Mouse (Mus musculus): ENCODE results near the gene Ank2. TPM values are rescaled to one million over a fixed set of nuclear protein-coding genes. Genes with fewer than 3 reads are reported as not detected.
"Not testable (repeated sequence)": the region's sequence is repeated elsewhere in the genome, so short reads cannot be mapped to it uniquely, and the experiment has no call there.

The Ank2 gene
- polyA plus RNA-seq, 1 experiment from 2014 or later: 78.8 TPM

- H3K4me1 ChIP-seq (replicated peaks; ENCODE audit: control insufficient read depth, insufficient read depth, low read length); DNase-seq (ENCODE audit: low spot score); H3K36me3 ChIP-seq (ENCODE audit: control insufficient read depth, insufficient read depth, low read length); H3K9me3 ChIP-seq (ENCODE audit: control insufficient read depth, low read length); ATAC-seq (replicated peaks; ENCODE audit: low FRiP score); H3K27ac ChIP-seq (ENCODE audit: low read depth, low read length); H3K4me2 ChIP-seq (ENCODE audit: low read depth, low read length, severe bottlenecking); H3K27me3 ChIP-seq (ENCODE audit: control insufficient read depth, insufficient read depth, low read length); H3K4me3 ChIP-seq (ENCODE audit: low read depth, low read length); H3K9ac ChIP-seq (ENCODE audit: low read length): not testable (repeated sequence)
- 91% methylated on average over 5 of the region's 5 CpGs for WGBS
Observed at GRCm38 (mm10) chr3:127321031-127321430, 178.1 kb downstream of the Ank2 start.

GRCm38 (mm10) chr3:127320311-127320710 is 178.8 kb downstream of the Ank2 start:
- no peak for DNase-seq (ENCODE audit: low spot score)
- Histone ChIP-seq H3K27me3 (ENCODE audit: control insufficient read depth, insufficient read depth, low read length) (no peaks in the 10 kb centered on the region), H3K4me2 (ENCODE audit: low read depth, low read length, severe bottlenecking) (no peak overlapping the region), H3K9ac (ENCODE audit: low read length) (no peak overlapping the region), H3K36me3 (ENCODE audit: control insufficient read depth, insufficient read depth, low read length) (no peaks in the 10 kb centered on the region), H3K27ac (ENCODE audit: low read depth, low read length) (no peak overlapping the region), H3K4me3 (ENCODE audit: low read depth, low read length) (no peak overlapping the region), H3K9me3 (ENCODE audit: control insufficient read depth, low read length) (no peaks in the 10 kb centered on the region), H3K4me1 (replicated peaks; ENCODE audit: control insufficient read depth, insufficient read depth, low read length) (no peaks in the 10 kb centered on the region)
- no peak for ATAC-seq (replicated peaks; ENCODE audit: low FRiP score)
- WGBS: 90% methylated on average over 8 of the region's 8 CpGs

GRCm38 (mm10) chr3:127317641-127318040 is 181.5 kb downstream of the Ank2 start:
- Histone ChIP-seq H3K4me1 (replicated peaks; ENCODE audit: control insufficient read depth, insufficient read depth, low read length) (no peaks in the 10 kb centered on the region), H3K27ac (ENCODE audit: low read depth, low read length) (no peak overlapping the region), H3K27me3 (ENCODE audit: control insufficient read depth, insufficient read depth, low read length) (no peaks in the 10 kb centered on the region), H3K4me2 (ENCODE audit: low read depth, low read length, severe bottlenecking) (no peak overlapping the region), H3K9me3 (ENCODE audit: control insufficient read depth, low read length) (no peaks in the 10 kb centered on the region), H3K9ac (ENCODE audit: low read length) (no peak overlapping the region), H3K36me3 (ENCODE audit: control insufficient read depth, insufficient read depth, low read length) (no peaks in the 10 kb centered on the region), H3K4me3 (ENCODE audit: low read depth, low read length) (no peak overlapping the region)
- no peak for ATAC-seq (replicated peaks; ENCODE audit: low FRiP score)
- no peak for DNase-seq (ENCODE audit: low spot score)
- 82% methylated on average over 6 of the region's 6 CpGs for WGBS

- Histone ChIP-seq H3K4me1 (replicated peaks; ENCODE audit: control insufficient read depth, insufficient read depth, low read length) (no peaks in the 10 kb centered on the region), H3K9me3 (ENCODE audit: control insufficient read depth, low read length) (no peaks in the 10 kb centered on the region), H3K9ac (ENCODE audit: low read length) (no peak overlapping the region), H3K4me3 (ENCODE audit: low read depth, low read length) (no peak overlapping the region), H3K4me2 (ENCODE audit: low read depth, low read length, severe bottlenecking) (no peak overlapping the region), H3K27ac (ENCODE audit: low read depth, low read length) (no peak overlapping the region), H3K27me3 (ENCODE audit: control insufficient read depth, insufficient read depth, low read length) (no peaks in the 10 kb centered on the region), H3K36me3 (ENCODE audit: control insufficient read depth, insufficient read depth, low read length) (no peaks in the 10 kb centered on the region)
- DNase-seq (ENCODE audit: low spot score) (no peak), ATAC-seq (replicated peaks; ENCODE audit: low FRiP score) (no peak)
- WGBS: 94% methylated on average over 2 of the region's 2 CpGs
Observed at GRCm38 (mm10) chr3:127316717-127317116, 182.4 kb downstream of the Ank2 start.

- DNase-seq (ENCODE audit: low spot score) (no peak), ATAC-seq (replicated peaks; ENCODE audit: low FRiP score) (peak; percentile 15; the same call in 1 of the 2 replicates)
- H3K4me3 ChIP-seq (ENCODE audit: low read depth, low read length): no peak overlapping the region
- WGBS: 81% methylated on average over 6 of the region's 6 CpGs
- H3K36me3 ChIP-seq (ENCODE audit: control insufficient read depth, insufficient read depth, low read length): no peaks in the 10 kb centered on the region
- no peaks in the 10 kb centered on the region for H3K9me3 ChIP-seq (ENCODE audit: control insufficient read depth, low read length)
- H3K9ac ChIP-seq (ENCODE audit: low read length): no peak overlapping the region
- no peaks in the 10 kb centered on the region for H3K4me1 ChIP-seq (replicated peaks; ENCODE audit: control insufficient read depth, insufficient read depth, low read length)
- no peak overlapping the region for H3K4me2 ChIP-seq (ENCODE audit: low read depth, low read length, severe bottlenecking)
- H3K27me3 ChIP-seq (ENCODE audit: control insufficient read depth, insufficient read depth, low read length): no peaks in the 10 kb centered on the region
- no peak overlapping the region for H3K27ac ChIP-seq (ENCODE audit: low read depth, low read length)
Observed at GRCm38 (mm10) chr3:127311521-127311920, 187.6 kb downstream of the Ank2 start.

GRCm38 (mm10) chr3:127310079-127310478 is 189.1 kb downstream of the Ank2 start:
- Histone ChIP-seq H3K9me3 (ENCODE audit: control insufficient read depth, low read length) (no peaks in the 10 kb centered on the region), H3K36me3 (ENCODE audit: control insufficient read depth, insufficient read depth, low read length) (no peaks in the 10 kb centered on the region), H3K4me1 (replicated peaks; ENCODE audit: control insufficient read depth, insufficient read depth, low read length) (no peaks in the 10 kb centered on the region), H3K4me2 (ENCODE audit: low read depth, low read length, severe bottlenecking) (no peak overlapping the region), H3K9ac (ENCODE audit: low read length) (no peak overlapping the region), H3K27ac (ENCODE audit: low read depth, low read length) (no peak overlapping the region), H3K27me3 (ENCODE audit: control insufficient read depth, insufficient read depth, low read length) (no peaks in the 10 kb centered on the region), H3K4me3 (ENCODE audit: low read depth, low read length) (no peak overlapping the region)
- ATAC-seq (replicated peaks; ENCODE audit: low FRiP score) (no peak), DNase-seq (ENCODE audit: low spot score) (no peak)
- WGBS: 92% methylated on average over 3 of the region's 3 CpGs

GRCm38 (mm10) chr3:127303957-127304553 is 195.1 kb downstream of the Ank2 start:
- H3K4me3 ChIP-seq (ENCODE audit: low read depth, low read length): no peak overlapping the region
- H3K9me3 ChIP-seq (ENCODE audit: control insufficient read depth, low read length): no peaks in the 10 kb centered on the region
- no peaks in the 10 kb centered on the region; the same call in 1 of the 2 replicates for H3K4me1 ChIP-seq (replicated peaks; ENCODE audit: control insufficient read depth, insufficient read depth, low read length)
- 30% methylated on average over 6 of the region's 6 CpGs for WGBS
- ATAC-seq (replicated peaks; ENCODE audit: low FRiP score) (no peak), DNase-seq (ENCODE audit: low spot score) (no peak)
- no peak overlapping the region for H3K4me2 ChIP-seq (ENCODE audit: low read depth, low read length, severe bottlenecking)
- H3K9ac ChIP-seq (ENCODE audit: low read length): no peak overlapping the region
- H3K27ac ChIP-seq (ENCODE audit: low read depth, low read length): no peak overlapping the region
- no peaks in the 10 kb centered on the region for H3K27me3 ChIP-seq (ENCODE audit: control insufficient read depth, insufficient read depth, low read length)
- H3K36me3 ChIP-seq (ENCODE audit: control insufficient read depth, insufficient read depth, low read length): no peaks in the 10 kb centered on the region

GRCm38 (mm10) chr3:127303041-127303440 is 196.1 kb downstream of the Ank2 start:
- WGBS: 84% methylated on average over 4 of the region's 4 CpGs
- no peak overlapping the region for H3K9ac ChIP-seq (ENCODE audit: low read length)
- H3K4me1 ChIP-seq (replicated peaks; ENCODE audit: control insufficient read depth, insufficient read depth, low read length): no peaks in the 10 kb centered on the region; the same call in 1 of the 2 replicates
- H3K4me2 ChIP-seq (ENCODE audit: low read depth, low read length, severe bottlenecking): no peak overlapping the region
- no peaks in the 10 kb centered on the region for H3K36me3 ChIP-seq (ENCODE audit: control insufficient read depth, insufficient read depth, low read length)
- no peaks in the 10 kb centered on the region for H3K9me3 ChIP-seq (ENCODE audit: control insufficient read depth, low read length)
- no peak overlapping the region for H3K4me3 ChIP-seq (ENCODE audit: low read depth, low read length)
- ATAC-seq (replicated peaks; ENCODE audit: low FRiP score): no peak
- H3K27me3 ChIP-seq (ENCODE audit: control insufficient read depth, insufficient read depth, low read length): no peaks in the 10 kb centered on the region
- no peak for DNase-seq (ENCODE audit: low spot score)
- no peak overlapping the region for H3K27ac ChIP-seq (ENCODE audit: low read depth, low read length)

- no peaks in the 10 kb centered on the region; the same call in 1 of the 2 replicates for H3K4me1 ChIP-seq (replicated peaks; ENCODE audit: control insufficient read depth, insufficient read depth, low read length)
- ATAC-seq (replicated peaks; ENCODE audit: low FRiP score): peak; percentile 45
- no peak overlapping the region for H3K27ac ChIP-seq (ENCODE audit: low read depth, low read length)
- H3K4me2 ChIP-seq (ENCODE audit: low read depth, low read length, severe bottlenecking): no peak overlapping the region
- H3K27me3 ChIP-seq (ENCODE audit: control insufficient read depth, insufficient read depth, low read length): no peaks in the 10 kb centered on the region
- H3K36me3 ChIP-seq (ENCODE audit: control insufficient read depth, insufficient read depth, low read length): no peaks in the 10 kb centered on the region
- H3K4me3 ChIP-seq (ENCODE audit: low read depth, low read length): no peak overlapping the region
- DNase-seq (ENCODE audit: low spot score): no peak
- no peaks in the 10 kb centered on the region for H3K9me3 ChIP-seq (ENCODE audit: control insufficient read depth, low read length)
- H3K9ac ChIP-seq (ENCODE audit: low read length): no peak overlapping the region
Observed at GRCm38 (mm10) chr3:127300790-127301189, 198.4 kb downstream of the Ank2 start.
